Mouse (Mus musculus): Measurements from ENCODE around the gene Pi4kb. TPM values are rescaled to one million over a fixed set of nuclear protein-coding genes. Genes with fewer than 3 reads are reported as not detected.
"Not testable (repeated sequence)": the region's sequence is repeated elsewhere in the genome, so short reads cannot be mapped to it uniquely, and the experiment has no call there.

The Pi4kb gene
- polyA plus RNA-seq, 1 experiment: 0.48 TPM

GRCm38 (mm10) chr3:95014428-95015151 lies 40.1 kb downstream of the Pi4kb start:
- no peaks in the 10 kb centered on the region for H3K9me3 ChIP-seq (ENCODE audit: control insufficient read depth, low read length)
- H3K4me1 ChIP-seq (ENCODE audit: control insufficient read depth): peaks cover 54% of the 10 kb centered on the region
- TF ChIP-seq TAL1 (IDR thresholded peaks at IDR 0.05; ENCODE audit: low read length): no peak
- no peak for TF ChIP-seq GATA1 (IDR thresholded peaks at IDR 0.05; ENCODE audit: low read length)
- H3K27me3 ChIP-seq (ENCODE audit: control insufficient read depth): no peaks in the 10 kb centered on the region
- H3K36me3 ChIP-seq (ENCODE audit: control insufficient read depth): peaks cover 47% of the 10 kb centered on the region
- peak overlapping the region; percentile 78 for H3K4me3 ChIP-seq (replicated peaks)

- Histone ChIP-seq H3K4me1 (ENCODE audit: control insufficient read depth) (peaks cover 52% of the 10 kb centered on the region), H3K27me3 (ENCODE audit: control insufficient read depth) (no peaks in the 10 kb centered on the region), H3K9me3 (ENCODE audit: control insufficient read depth, low read length) (no peaks in the 10 kb centered on the region), H3K36me3 (ENCODE audit: control insufficient read depth) (peaks cover 47% of the 10 kb centered on the region), H3K4me3 (replicated peaks) (peak within 1 kb of the TSS; percentile 78)
- TF ChIP-seq GATA1 (IDR thresholded peaks at IDR 0.05; ENCODE audit: low read length): no peak
- TF ChIP-seq TAL1 (IDR thresholded peaks at IDR 0.05; ENCODE audit: low read length): no peak
Observed at GRCm38 (mm10) chr3:95015337-95015872, 40.9 kb downstream of the Pi4kb start, which contains the start of gene Zfp687. Gene Zfp687 (minus strand): TSS chr3:95015448.

- Histone ChIP-seq H3K27me3 (ENCODE audit: control insufficient read depth) (no peaks in the 10 kb centered on the region), H3K9me3 (ENCODE audit: control insufficient read depth, low read length) (no peaks in the 10 kb centered on the region), H3K36me3 (ENCODE audit: control insufficient read depth) (peaks cover 47% of the 10 kb centered on the region), H3K4me3 (replicated peaks) (peak overlapping the region; percentile 78), H3K4me1 (ENCODE audit: control insufficient read depth) (peaks cover 50% of the 10 kb centered on the region)
- no peak for TF ChIP-seq TAL1 (IDR thresholded peaks at IDR 0.05; ENCODE audit: low read length)
- TF ChIP-seq GATA1 (IDR thresholded peaks at IDR 0.05; ENCODE audit: low read length): no peak
Observed at GRCm38 (mm10) chr3:95015891-95016531, 41.5 kb downstream of the Pi4kb start.

- Histone ChIP-seq H3K9me3 (ENCODE audit: control insufficient read depth, low read length) (no peaks in the 10 kb centered on the region), H3K36me3 (ENCODE audit: control insufficient read depth) (peaks cover 41% of the 10 kb centered on the region), H3K4me1 (ENCODE audit: control insufficient read depth) (peaks cover 48% of the 10 kb centered on the region), H3K4me3 (replicated peaks) (peak overlapping the region; percentile 78), H3K27me3 (ENCODE audit: control insufficient read depth) (no peaks in the 10 kb centered on the region)
- no peak for TF ChIP-seq TAL1 (IDR thresholded peaks at IDR 0.05; ENCODE audit: low read length)
- TF ChIP-seq GATA1 (IDR thresholded peaks at IDR 0.05; ENCODE audit: low read length): no peak
Observed at GRCm38 (mm10) chr3:95016532-95017056, 42.1 kb downstream of the Pi4kb start.

GRCm38 (mm10) chr3:95018741-95019140 lies 44.2 kb downstream of the Pi4kb start:
- Histone ChIP-seq H3K27me3 (ENCODE audit: control insufficient read depth) (no peaks in the 10 kb centered on the region), H3K4me1 (ENCODE audit: control insufficient read depth) (peaks cover 37% of the 10 kb centered on the region)
- TF ChIP-seq GATA1 (IDR thresholded peaks at IDR 0.05; ENCODE audit: low read length) (no peak), TAL1 (IDR thresholded peaks at IDR 0.05; ENCODE audit: low read length) (no peak)

GRCm38 (mm10) chr3:95020956-95021355 lies 46.4 kb downstream of the Pi4kb start:
- H3K9me3 ChIP-seq (ENCODE audit: control insufficient read depth, low read length); H3K27me3 ChIP-seq (ENCODE audit: control insufficient read depth); H3K4me3 ChIP-seq (replicated peaks): not testable (repeated sequence)
- peaks cover 36% of the 10 kb centered on the region for H3K36me3 ChIP-seq (ENCODE audit: control insufficient read depth)
- peaks cover 40% of the 10 kb centered on the region for H3K4me1 ChIP-seq (ENCODE audit: control insufficient read depth)

More at GRCm38 (mm10) chr3:95018741-95019140, 44.2 kb downstream of the Pi4kb start:
- Histone ChIP-seq H3K36me3 (ENCODE audit: control insufficient read depth) (peaks cover 30% of the 10 kb centered on the region), H3K4me3 (replicated peaks) (no peak overlapping the region), H3K9me3 (ENCODE audit: control insufficient read depth, low read length) (no peaks in the 10 kb centered on the region)

GRCm38 (mm10) chr3:95024551-95024950 lies 50.0 kb downstream of the Pi4kb start:
- Histone ChIP-seq H3K27me3 (ENCODE audit: control insufficient read depth) (no peaks in the 10 kb centered on the region), H3K4me1 (ENCODE audit: control insufficient read depth) (peaks cover 42% of the 10 kb centered on the region), H3K9me3 (ENCODE audit: control insufficient read depth, low read length) (no peaks in the 10 kb centered on the region), H3K36me3 (ENCODE audit: control insufficient read depth) (peaks cover 47% of the 10 kb centered on the region), H3K4me3 (replicated peaks) (no peak overlapping the region)
- TF ChIP-seq GATA1 (IDR thresholded peaks at IDR 0.05; ENCODE audit: low read length): no peak
- TF ChIP-seq TAL1 (IDR thresholded peaks at IDR 0.05; ENCODE audit: low read length): no peak

- Histone ChIP-seq H3K27me3 (ENCODE audit: control insufficient read depth) (no peaks in the 10 kb centered on the region), H3K4me3 (replicated peaks) (no peak overlapping the region), H3K9me3 (ENCODE audit: control insufficient read depth, low read length) (no peaks in the 10 kb centered on the region), H3K4me1 (ENCODE audit: control insufficient read depth) (peaks cover 42% of the 10 kb centered on the region), H3K36me3 (ENCODE audit: control insufficient read depth) (peaks cover 47% of the 10 kb centered on the region)
- no peak for TF ChIP-seq GATA1 (IDR thresholded peaks at IDR 0.05; ENCODE audit: low read length)
- no peak for TF ChIP-seq TAL1 (IDR thresholded peaks at IDR 0.05; ENCODE audit: low read length)
Observed at GRCm38 (mm10) chr3:95025202-95025601, 50.7 kb downstream of the Pi4kb start.

- Histone ChIP-seq H3K4me1 (ENCODE audit: control insufficient read depth) (peaks cover 40% of the 10 kb centered on the region), H3K4me3 (replicated peaks) (no peak overlapping the region), H3K36me3 (ENCODE audit: control insufficient read depth) (peaks cover 55% of the 10 kb centered on the region), H3K9me3 (ENCODE audit: control insufficient read depth, low read length) (no peaks in the 10 kb centered on the region), H3K27me3 (ENCODE audit: control insufficient read depth) (no peaks in the 10 kb centered on the region)
- no peak for TF ChIP-seq TAL1 (IDR thresholded peaks at IDR 0.05; ENCODE audit: low read length)
- TF ChIP-seq GATA1 (IDR thresholded peaks at IDR 0.05; ENCODE audit: low read length): no peak
Observed at GRCm38 (mm10) chr3:95027057-95027645, 52.6 kb downstream of the Pi4kb start.

Measured in erythroblast, embryonic 14.5 days (primary cell).